Mouse (Mus musculus): ENCODE data around the gene Mybbp1a. TPM values are rescaled to one million over a fixed set of nuclear protein-coding genes. Genes with fewer than 3 reads are reported as not detected.

The Mybbp1a gene
- polyA plus RNA-seq, 1 experiment from 2014 or later: 61.9 TPM

- no peaks in the 10 kb centered on the region for H3K9me3 ChIP-seq (ENCODE audit: control insufficient read depth, low read length)
- H3K27ac ChIP-seq (replicated peaks in 1 of 2; ENCODE audit: control insufficient read depth in 1 of 2, insufficient read depth in 1 of 2, low read depth in 2 of 2, low read length in 2 of 2): no peak overlapping the region
- no peaks in the 10 kb centered on the region for H3K36me3 ChIP-seq (ENCODE audit: control insufficient read depth, insufficient read depth, low read length)
- H3K4me2 ChIP-seq (ENCODE audit: low read length): no peak overlapping the region
- no peak for ATAC-seq (ENCODE audit: insufficient number of reproducible peaks, insufficient read depth, low FRiP score, low read depth)
- no peak overlapping the region for H3K4me3 ChIP-seq (ENCODE audit: control insufficient read depth in 1 of 2, insufficient read depth in 1 of 2, low read depth in 1 of 2, low read length in 2 of 2)
- no peak overlapping the region for H3K9ac ChIP-seq (ENCODE audit: low read length)
- no peaks in the 10 kb centered on the region for H3K27me3 ChIP-seq (ENCODE audit: control insufficient read depth, insufficient read depth, low read length)
- 74% methylated on average over 5 of the region's 5 CpGs for WGBS
- H3K4me1 ChIP-seq (ENCODE audit: control insufficient read depth in 2 of 2, insufficient read depth in 2 of 2, low read length in 2 of 2): peaks cover 15 to 16% of the 10 kb centered on the region in 2 experiments
Observed at GRCm38 (mm10) chr11:72481313-72481712, 40.2 kb downstream of the Mybbp1a start.

DNA sequence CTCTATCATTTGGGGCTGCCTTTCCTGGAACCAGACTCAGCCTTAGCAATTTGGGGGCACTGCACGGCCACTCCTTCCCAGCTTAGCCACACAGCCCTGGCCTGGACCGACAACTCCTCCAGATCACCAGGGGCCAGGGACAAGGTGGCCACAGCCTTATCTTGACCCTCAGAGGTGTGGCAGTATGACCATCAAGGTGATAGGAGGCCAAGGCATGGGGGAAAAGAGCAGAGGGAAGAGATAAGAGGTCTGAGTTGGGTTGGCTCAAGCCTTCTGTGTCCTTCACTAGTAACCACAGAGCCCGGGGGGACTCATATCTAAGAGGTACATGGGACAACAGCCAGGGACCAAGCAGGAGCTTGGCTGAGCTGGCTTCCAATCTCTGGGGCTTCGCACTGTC is 40.8 kb downstream of the Mybbp1a start:
- WGBS: 36% methylated on average over 4 of the region's 4 CpGs
- no peak overlapping the region for H3K27ac ChIP-seq (replicated peaks in 1 of 2; ENCODE audit: control insufficient read depth in 1 of 2, insufficient read depth in 1 of 2, low read depth in 2 of 2, low read length in 2 of 2)
- ATAC-seq (ENCODE audit: insufficient number of reproducible peaks, insufficient read depth, low FRiP score, low read depth): no peak

DNA sequence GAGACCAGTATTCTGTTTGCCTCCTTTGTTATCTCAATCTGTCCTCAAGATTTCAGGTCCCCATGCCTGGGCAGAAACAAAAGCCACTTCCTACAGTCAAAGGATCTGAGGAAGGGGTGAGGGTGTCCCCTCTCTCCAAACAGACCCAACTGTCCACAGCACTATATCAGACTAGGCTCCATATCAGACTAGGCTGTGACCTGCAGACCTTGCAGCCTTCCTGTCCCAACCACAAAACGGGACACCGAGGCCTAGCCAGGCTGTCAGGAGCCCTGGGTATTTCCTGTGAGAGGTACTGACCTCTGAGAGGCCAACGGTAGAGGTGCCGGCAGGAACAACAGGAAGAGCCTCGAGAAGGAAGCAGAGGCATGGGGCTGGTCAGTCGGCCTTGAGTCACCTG is 43.4 kb downstream of the Mybbp1a start:
- no peaks in the 10 kb centered on the region for H3K9me3 ChIP-seq (ENCODE audit: control insufficient read depth, low read length)
- ATAC-seq (ENCODE audit: insufficient number of reproducible peaks, insufficient read depth, low FRiP score, low read depth): no peak
- H3K27me3 ChIP-seq (ENCODE audit: control insufficient read depth, insufficient read depth, low read length): peaks cover 26% of the 10 kb centered on the region
- WGBS: 28% methylated on average over 6 of the region's 6 CpGs
- H3K4me2 ChIP-seq (ENCODE audit: low read length): no peak overlapping the region
- no peaks in the 10 kb centered on the region for H3K36me3 ChIP-seq (ENCODE audit: control insufficient read depth, insufficient read depth, low read length)
- peaks cover 12 to 20% of the 10 kb centered on the region in 2 experiments for H3K4me1 ChIP-seq (ENCODE audit: control insufficient read depth in 2 of 2, insufficient read depth in 2 of 2, low read length in 2 of 2)
- H3K9ac ChIP-seq (ENCODE audit: low read length): no peak overlapping the region
- no peak overlapping the region for H3K4me3 ChIP-seq (ENCODE audit: control insufficient read depth in 1 of 2, insufficient read depth in 1 of 2, low read depth in 1 of 2, low read length in 2 of 2)
- H3K27ac ChIP-seq (replicated peaks in 1 of 2; ENCODE audit: control insufficient read depth in 1 of 2, insufficient read depth in 1 of 2, low read depth in 2 of 2, low read length in 2 of 2): no peak overlapping the region

More for the DNA sequence above, 40.8 kb downstream of the Mybbp1a start:
- 0 out of 2 replicates have a peak, but pooled peaks cover under 1% of the 10 kb centered on the region for H3K27me3 ChIP-seq (ENCODE audit: control insufficient read depth, insufficient read depth, low read length)
- H3K9me3 ChIP-seq (ENCODE audit: control insufficient read depth, low read length): no peaks in the 10 kb centered on the region
- H3K4me1 ChIP-seq (ENCODE audit: control insufficient read depth in 2 of 2, insufficient read depth in 2 of 2, low read length in 2 of 2): peaks cover 15 to 16% of the 10 kb centered on the region in 2 experiments; a peak in 3 of 4 replicates
- no peak overlapping the region for H3K4me3 ChIP-seq (ENCODE audit: control insufficient read depth in 1 of 2, insufficient read depth in 1 of 2, low read depth in 1 of 2, low read length in 2 of 2)
- H3K9ac ChIP-seq (ENCODE audit: low read length): no peak overlapping the region
- H3K4me2 ChIP-seq (ENCODE audit: low read length): no peak overlapping the region
- H3K36me3 ChIP-seq (ENCODE audit: control insufficient read depth, insufficient read depth, low read length): no peaks in the 10 kb centered on the region

- Histone ChIP-seq H3K9me3 (ENCODE audit: control insufficient read depth, low read length) (no peaks in the 10 kb centered on the region), H3K4me2 (ENCODE audit: low read length) (no peak overlapping the region), H3K4me3 (ENCODE audit: control insufficient read depth in 1 of 2, insufficient read depth in 1 of 2, low read depth in 1 of 2, low read length in 2 of 2) (no peak overlapping the region), H3K9ac (ENCODE audit: low read length) (no peak overlapping the region), H3K27me3 (ENCODE audit: control insufficient read depth, insufficient read depth, low read length) (peaks cover 27% of the 10 kb centered on the region), H3K27ac (replicated peaks in 1 of 2; ENCODE audit: control insufficient read depth in 1 of 2, insufficient read depth in 1 of 2, low read depth in 2 of 2, low read length in 2 of 2) (no peak overlapping the region), H3K36me3 (ENCODE audit: control insufficient read depth, insufficient read depth, low read length) (no peaks in the 10 kb centered on the region), H3K4me1 (ENCODE audit: control insufficient read depth in 2 of 2, insufficient read depth in 2 of 2, low read length in 2 of 2) (peaks cover 12 to 20% of the 10 kb centered on the region in 2 experiments)
- 73% methylated on average over 5 of the region's 5 CpGs for WGBS
- no peak for ATAC-seq (ENCODE audit: insufficient number of reproducible peaks, insufficient read depth, low FRiP score, low read depth)
Observed at GRCm38 (mm10) chr11:72485157-72485556, 44.0 kb downstream of the Mybbp1a start.

DNA sequence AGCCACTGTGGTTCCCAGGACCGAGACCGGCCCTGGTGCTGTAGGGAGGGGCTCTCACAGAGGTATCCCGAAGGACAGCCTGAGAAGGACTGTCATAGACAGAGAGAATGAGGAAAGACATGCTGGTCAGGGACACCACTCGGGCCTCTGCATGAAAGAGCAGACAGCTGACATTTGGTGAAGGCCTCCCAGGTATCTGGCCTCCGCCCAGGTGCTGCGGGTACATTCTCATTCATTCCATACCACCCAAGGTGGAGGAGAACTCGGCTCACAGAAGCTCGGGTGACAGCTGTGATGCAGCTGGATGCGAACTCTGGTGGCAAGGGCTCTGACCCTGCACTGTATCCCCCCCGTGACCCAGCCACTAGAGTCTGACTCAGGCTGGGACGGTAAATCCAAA is 44.8 kb downstream of the Mybbp1a start:
- Histone ChIP-seq H3K9ac (ENCODE audit: low read length) (no peak overlapping the region), H3K4me1 (ENCODE audit: control insufficient read depth in 2 of 2, insufficient read depth in 2 of 2, low read length in 2 of 2) (peaks cover 12 to 20% of the 10 kb centered on the region in 2 experiments), H3K9me3 (ENCODE audit: control insufficient read depth, low read length) (no peaks in the 10 kb centered on the region), H3K36me3 (ENCODE audit: control insufficient read depth, insufficient read depth, low read length) (no peaks in the 10 kb centered on the region), H3K27ac (replicated peaks in 1 of 2; ENCODE audit: control insufficient read depth in 1 of 2, insufficient read depth in 1 of 2, low read depth in 2 of 2, low read length in 2 of 2) (no peak overlapping the region), H3K4me3 (ENCODE audit: control insufficient read depth in 1 of 2, insufficient read depth in 1 of 2, low read depth in 1 of 2, low read length in 2 of 2) (no peak overlapping the region), H3K4me2 (ENCODE audit: low read length) (no peak overlapping the region), H3K27me3 (ENCODE audit: control insufficient read depth, insufficient read depth, low read length) (peaks cover 27% of the 10 kb centered on the region)
- 70% methylated on average over 11 of the region's 11 CpGs for WGBS
- no peak for ATAC-seq (ENCODE audit: insufficient number of reproducible peaks, insufficient read depth, low FRiP score, low read depth)

DNA sequence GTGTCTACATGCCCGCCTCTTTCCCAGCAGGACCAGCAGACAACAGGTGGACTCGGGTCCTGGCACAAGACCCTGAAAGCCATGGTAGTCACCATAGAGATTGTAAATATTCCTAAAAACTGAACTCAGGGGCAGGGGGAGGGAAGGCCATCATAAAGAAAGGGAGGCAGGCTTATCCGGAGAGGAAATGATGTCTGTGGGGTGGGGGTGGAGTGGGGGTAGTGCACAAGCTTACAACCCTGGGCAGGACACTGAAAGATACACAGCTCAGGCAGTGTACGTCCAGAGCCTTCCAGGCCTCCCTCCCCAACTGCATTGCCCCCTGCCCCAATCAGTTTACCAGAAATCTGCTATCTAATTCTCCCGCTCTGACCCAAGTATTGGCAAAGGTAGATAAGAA is 46.0 kb downstream of the Mybbp1a start:
- peak overlapping the region; percentile 98 for H3K4me2 ChIP-seq (ENCODE audit: low read length)
- H3K9ac ChIP-seq (ENCODE audit: low read length): no peak overlapping the region
- H3K36me3 ChIP-seq (ENCODE audit: control insufficient read depth, insufficient read depth, low read length): no peaks in the 10 kb centered on the region
- ATAC-seq (ENCODE audit: insufficient number of reproducible peaks, insufficient read depth, low FRiP score, low read depth): no peak
- H3K4me3 ChIP-seq (ENCODE audit: control insufficient read depth in 1 of 2, insufficient read depth in 1 of 2, low read depth in 1 of 2, low read length in 2 of 2): no peak overlapping the region
- peaks cover 7 to 17% of the 10 kb centered on the region in 2 experiments for H3K4me1 ChIP-seq (ENCODE audit: control insufficient read depth in 2 of 2, insufficient read depth in 2 of 2, low read length in 2 of 2)
- peaks cover 27% of the 10 kb centered on the region for H3K27me3 ChIP-seq (ENCODE audit: control insufficient read depth, insufficient read depth, low read length)
- no peaks in the 10 kb centered on the region for H3K9me3 ChIP-seq (ENCODE audit: control insufficient read depth, low read length)
- 49% methylated on average over 5 of the region's 5 CpGs for WGBS
- no peak overlapping the region for H3K27ac ChIP-seq (replicated peaks in 1 of 2; ENCODE audit: control insufficient read depth in 1 of 2, insufficient read depth in 1 of 2, low read depth in 2 of 2, low read length in 2 of 2)

DNA sequence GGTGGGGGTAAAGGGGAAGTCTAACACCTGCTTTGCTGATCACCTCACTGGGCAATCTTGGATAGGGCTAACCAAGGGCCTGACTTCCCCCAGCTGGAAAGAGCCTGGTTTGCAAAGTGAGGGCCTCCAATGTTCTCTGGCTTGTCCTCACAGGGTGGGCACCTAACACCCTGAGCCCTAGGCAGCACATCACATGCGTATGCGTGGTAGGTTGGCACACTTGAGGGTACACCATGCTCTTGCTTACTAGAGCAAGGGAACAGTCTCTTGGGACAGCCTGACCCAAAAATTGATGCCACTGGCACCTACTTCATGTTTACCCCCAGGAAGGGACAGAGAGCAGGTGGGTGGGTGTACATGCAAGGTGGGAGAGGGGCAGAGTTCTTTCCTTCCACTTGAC is 46.6 kb downstream of the Mybbp1a start:
- Histone ChIP-seq H3K27ac (replicated peaks in 1 of 2; ENCODE audit: control insufficient read depth in 1 of 2, insufficient read depth in 1 of 2, low read depth in 2 of 2, low read length in 2 of 2) (no peak overlapping the region), H3K9ac (ENCODE audit: low read length) (no peak overlapping the region), H3K4me1 (ENCODE audit: control insufficient read depth in 2 of 2, insufficient read depth in 2 of 2, low read length in 2 of 2) (peaks cover 5 to 13% of the 10 kb centered on the region in 2 experiments), H3K9me3 (ENCODE audit: control insufficient read depth, low read length) (no peaks in the 10 kb centered on the region), H3K36me3 (ENCODE audit: control insufficient read depth, insufficient read depth, low read length) (no peaks in the 10 kb centered on the region), H3K27me3 (ENCODE audit: control insufficient read depth, insufficient read depth, low read length) (peaks cover 27% of the 10 kb centered on the region), H3K4me3 (ENCODE audit: control insufficient read depth in 1 of 2, insufficient read depth in 1 of 2, low read depth in 1 of 2, low read length in 2 of 2) (peak overlapping the region in 1 of 2 experiments; percentile 62; a peak in 1 of 4 replicates), H3K4me2 (ENCODE audit: low read length) (peak overlapping the region; percentile 98)
- no peak for ATAC-seq (ENCODE audit: insufficient number of reproducible peaks, insufficient read depth, low FRiP score, low read depth)
- WGBS: 88% methylated on average over 2 of the region's 2 CpGs

- H3K27ac ChIP-seq (replicated peaks in 1 of 2; ENCODE audit: control insufficient read depth in 1 of 2, insufficient read depth in 1 of 2, low read depth in 2 of 2, low read length in 2 of 2): no peak overlapping the region
- H3K4me2 ChIP-seq (ENCODE audit: low read length): peak overlapping the region; percentile 98
- ATAC-seq (ENCODE audit: insufficient number of reproducible peaks, insufficient read depth, low FRiP score, low read depth): no peak
- under 1% methylated on average over 38 of the region's 38 CpGs for WGBS
- no peaks in the 10 kb centered on the region for H3K36me3 ChIP-seq (ENCODE audit: control insufficient read depth, insufficient read depth, low read length)
- H3K27me3 ChIP-seq (ENCODE audit: control insufficient read depth, insufficient read depth, low read length): peaks cover 27% of the 10 kb centered on the region
- no peaks in the 10 kb centered on the region for H3K9me3 ChIP-seq (ENCODE audit: control insufficient read depth, low read length)
- H3K4me3 ChIP-seq (ENCODE audit: control insufficient read depth in 1 of 2, insufficient read depth in 1 of 2, low read depth in 1 of 2, low read length in 2 of 2): peak overlapping the region; percentile 48 to 62
- H3K4me1 ChIP-seq (ENCODE audit: control insufficient read depth in 2 of 2, insufficient read depth in 2 of 2, low read length in 2 of 2): peaks cover 3 to 13% of the 10 kb centered on the region in 2 experiments; a peak in 3 of 4 replicates
- H3K9ac ChIP-seq (ENCODE audit: low read length): peak overlapping the region; percentile 67
Observed at GRCm38 (mm10) chr11:72488753-72489271, 47.7 kb downstream of the Mybbp1a start.
